In genomic region chr7:139878621-139879020, GRCm38 (mm10) we compare ENCODE assay signal across 27 mouse cellular contexts. TPM values are rescaled to one million over a fixed set of nuclear protein-coding genes. Genes with fewer than 3 reads are reported as not detected.
DNase-seq lines count a peak whose midpoint lies in the region; ATAC-seq and TF ChIP-seq lines count a peak whose summit lies in the region.
"Had no signal": no experiment of that assay in that cellular context is flagged by ENCODE, and none has a peak within 500 bp of the region (broad histone marks: within the 10 kb centered on the region; RNA-seq: fewer than 3 reads in every experiment).

No protein-coding gene starts in this region.

- no peak overlapping the region for H3K9ac ChIP-seq in stomach, embryonic 15.5 days
- H3K9ac ChIP-seq in stomach, postnatal 0 days (ENCODE audit: low read length) = no peak overlapping the region
- H3K9ac ChIP-seq: embryonic facial prominence, embryonic 13.5 days; embryonic facial prominence, embryonic 15.5 days; forebrain, embryonic 12.5 days had no signal

- H3K27ac ChIP-seq in stomach, embryonic 15.5 days = no peak overlapping the region
- H3K27ac ChIP-seq in stomach, postnatal 0 days (replicated peaks) = no peak overlapping the region
- H3K27ac ChIP-seq: embryonic facial prominence, embryonic 13.5 days; embryonic facial prominence, embryonic 15.5 days; forebrain, embryonic 10.5 days; forebrain, embryonic 12.5 days; gastrocnemius, adult 2 months had no signal

- no peaks in the 10 kb centered on the region for H3K27me3 ChIP-seq in stomach, embryonic 15.5 days (replicated peaks)
- no peaks in the 10 kb centered on the region for H3K27me3 ChIP-seq in stomach, postnatal 0 days (ENCODE audit: control insufficient read depth, insufficient read depth, low read length)
- H3K27me3 ChIP-seq: embryonic facial prominence, embryonic 13.5 days; embryonic facial prominence, embryonic 15.5 days had no signal

- no peaks in the 10 kb centered on the region for H3K36me3 ChIP-seq in stomach, embryonic 15.5 days
- H3K36me3 ChIP-seq in stomach, postnatal 0 days (ENCODE audit: control insufficient read depth, insufficient read depth, low read length) = no peaks in the 10 kb centered on the region
- H3K36me3 ChIP-seq: embryonic facial prominence, embryonic 13.5 days; embryonic facial prominence, embryonic 15.5 days; forebrain, embryonic 10.5 days; forebrain, embryonic 12.5 days had no signal

- TF ChIP-seq CTCF in stomach, postnatal 0 days (IDR thresholded peaks at IDR 0.05; ENCODE audit: low read depth) = no peak
- no peak for TF ChIP-seq CTCF in brain, embryonic 14.5 days (IDR thresholded peaks at IDR 0.05; ENCODE audit: borderline replicate concordance, extremely low read depth, insufficient read depth, insufficient read length)

- WGBS in stomach, embryonic 15.5 days = 48% methylated on average over 6 of the region's 6 CpGs
- 44% methylated on average over 6 of the region's 6 CpGs for WGBS in stomach, postnatal 0 days

- no peaks in the 10 kb centered on the region for H3K4me1 ChIP-seq in stomach, embryonic 15.5 days
- no peaks in the 10 kb centered on the region for H3K4me1 ChIP-seq in stomach, postnatal 0 days (replicated peaks; ENCODE audit: control insufficient read depth, insufficient read depth)
- H3K4me1 ChIP-seq: embryonic facial prominence, embryonic 13.5 days; embryonic facial prominence, embryonic 15.5 days; forebrain, embryonic 10.5 days; forebrain, embryonic 12.5 days had no signal

- peak; percentile 37 for DNase-seq in adrenal gland, adult 2 months
- DNase-seq in adrenal gland, postnatal 25 days = no peak
- DNase-seq in adrenal gland, postnatal 36 days = peak; percentile 10 to 18
- DNase-seq in adrenal gland, adult 18-20 months (ENCODE audit: low spot score in 2 of 2) = no peak
- DNase-seq in stomach, postnatal 0 days (ENCODE audit: low spot score) = no peak
- DNase-seq in brain, embryonic 14.5 days (ENCODE audit: low read depth) = peak; percentile 8
- no peak for DNase-seq in urinary bladder, postnatal 14 days (ENCODE audit: low spot score)
- DNase-seq: adrenal gland, adult 8-10 months; cerebellum, adult 11 months; cerebellum, adult 18-20 months; cerebellum, adult 8-10 months; cerebellum, adult 9-11 months; cerebellum, postnatal 14 days; cerebellum, postnatal 36 days; embryo, embryonic 11 days; gastrocnemius, adult 2 months had no signal

- H3K4me2 ChIP-seq in stomach, embryonic 15.5 days = no peak overlapping the region
- no peak overlapping the region for H3K4me2 ChIP-seq in stomach, postnatal 0 days (replicated peaks; ENCODE audit: low read depth)
- H3K4me2 ChIP-seq: embryonic facial prominence, embryonic 13.5 days; embryonic facial prominence, embryonic 15.5 days; forebrain, embryonic 12.5 days had no signal

- H3K9me3 ChIP-seq in stomach, embryonic 15.5 days = no peaks in the 10 kb centered on the region
- H3K9me3 ChIP-seq in stomach, postnatal 0 days (ENCODE audit: control insufficient read depth, low read length) = no peaks in the 10 kb centered on the region
- H3K9me3 ChIP-seq: embryonic facial prominence, embryonic 13.5 days; embryonic facial prominence, embryonic 15.5 days; forebrain, embryonic 10.5 days; forebrain, embryonic 12.5 days had no signal

- TF ChIP-seq EP300 in stomach, postnatal 0 days (optimal IDR thresholded peaks at IDR 0.05) = no peak

- H3K4me3 ChIP-seq in stomach, embryonic 15.5 days (replicated peaks) = no peak overlapping the region
- H3K4me3 ChIP-seq in stomach, postnatal 0 days (ENCODE audit: low read depth, low read length) = no peak overlapping the region
- H3K4me3 ChIP-seq: embryonic facial prominence, embryonic 13.5 days; embryonic facial prominence, embryonic 15.5 days; erythroblast, embryonic 14.5 days; forebrain, embryonic 10.5 days; forebrain, embryonic 12.5 days; gastrocnemius, adult 2 months had no signal

- ATAC-seq in stomach, embryonic 15.5 days (ENCODE audit: insufficient read depth, low FRiP score, low read depth) = peak; percentile 18; the same call in 1 of the 2 replicates
- no peak for ATAC-seq in stomach, postnatal 0 days (ENCODE audit: low FRiP score, low TSS enrichment)
- ATAC-seq: forebrain, embryonic 14.5 days; forebrain, embryonic 16.5 days had no signal

- TF ChIP-seq POLR2A in brain, embryonic 14.5 days (IDR thresholded peaks at IDR 0.05; ENCODE audit: borderline replicate concordance, extremely low read depth, insufficient read depth, insufficient read length, poor library complexity, severe bottlenecking) = no peak

RNA-seq across cellular contexts. Expression of gene Kndc1, which starts 15.9 kb away (rescaled TPM):
- under 1 TPM; 0.59 to 0.66 TPM for total RNA-seq in adrenal gland, adult 2 months (2021)
- polyA plus RNA-seq in adrenal gland, adult 2 months (2012; rRNA removed) = 0.53 and 0.54 TPM in 2 replicates
- 0.57 and 1.1 TPM in 2 replicates for total RNA-seq in adrenal gland, postnatal 25 days (2021)
- under 1 TPM; 0.50 to 0.56 TPM for total RNA-seq in adrenal gland, postnatal 36 days (2021)
- total RNA-seq in adrenal gland, adult 18-20 months (2021) = 1 to 10 TPM in 1 of 2 experiments, under 1 TPM in 1; 0.93 to 1.2 TPM
- 0.14 and 0.34 TPM in 2 replicates for polyA plus RNA-seq in stomach, embryonic 15.5 days (2015; fragmentation: Nextera tagmentation; extraction: Ambion mirVana)
- 0.05 and 0.18 TPM in 2 replicates for polyA plus RNA-seq in stomach, postnatal 0 days (2015; fragmentation: Nextera tagmentation; extraction: Ambion mirVana)
- 17.0 and 33.3 TPM in 2 replicates for polyA plus RNA-seq in brain, embryonic 14.5 days (2012; rRNA removed)
- total RNA-seq: common myeloid progenitor, adult 5-6 weeks; gastrocnemius, adult 2 months; MEL had no signal
- polyA plus RNA-seq: C2C12; erythroblast, embryonic 14.5 days had no signal

RNA-seq across cellular contexts. Expression of gene Adgra1, which starts 44.6 kb away (rescaled TPM):
- total RNA-seq in adrenal gland, adult 2 months (2021) = 1 to 10 TPM; 2.6 to 4.5 TPM
- 3.4 and 4.5 TPM in 2 replicates for polyA plus RNA-seq in adrenal gland, adult 2 months (2012; rRNA removed)
- total RNA-seq in adrenal gland, postnatal 25 days (2021) = 2.3 and 3.6 TPM in 2 replicates
- total RNA-seq in adrenal gland, postnatal 36 days (2021) = 1 to 10 TPM; 2.2 to 3.9 TPM
- total RNA-seq in adrenal gland, adult 18-20 months (2021) = 1 to 10 TPM; 2.6 to 2.8 TPM
- polyA plus RNA-seq in stomach, embryonic 15.5 days (2015; fragmentation: Nextera tagmentation; extraction: Ambion mirVana) = 0.53 and 0.64 TPM in 2 replicates
- 0.55 and 1.1 TPM in 2 replicates for polyA plus RNA-seq in stomach, postnatal 0 days (2015; fragmentation: Nextera tagmentation; extraction: Ambion mirVana)
- 6.7 and 13.4 TPM in 2 replicates for polyA plus RNA-seq in brain, embryonic 14.5 days (2012; rRNA removed)
- total RNA-seq: common myeloid progenitor, adult 5-6 weeks; MEL had no signal
- polyA plus RNA-seq: erythroblast, embryonic 14.5 days had no signal

Comparison
In these comparisons a context has a peak if more than half of its experiments do, and no peak if none do; other contexts are left out.
1. DNase-seq: peak in adrenal gland, adult 2 months (single experiment), adrenal gland, postnatal 36 days (2 of 2) and brain, embryonic 14.5 days (single experiment); none in adrenal gland, postnatal 25 days (single experiment), adrenal gland, adult 18-20 months (0 of 2), stomach, postnatal 0 days (single experiment) and urinary bladder, postnatal 14 days (single experiment).